Mouse (Mus musculus) spleen, adult 2 months (tissue): Measurements from ENCODE around the gene Ugt1a2.

Experiments used
- CTCF ChIP-seq: fragments of 200-500 bp; IDR thresholded peaks from 2 replicates; pipeline ENCODE4 v1.5.1; 2011; ENCODE audit warnings: mild to moderate bottlenecking, inconsistent platforms; ENCODE audit not compliant: insufficient read depth, insufficient read length, insufficient replicate concordance; ENCODE audit errors: extremely low read depth
- POLR2A ChIP-seq: fragments of 200-500 bp; IDR thresholded peaks from 2 replicates; pipeline ENCODE4 v1.6.1; 2011; ENCODE audit warnings: low read depth, low read length, inconsistent platforms

- TF ChIP-seq POLR2A (no peak), CTCF (no peak)
These were observed 20.7 kb upstream of the Ugt1a2 start for GRCm38 (mm10) chr1:88179657-88180056.
